Mouse (Mus musculus) MEL-GATA-1-ER (cell line): ENCODE measurements at regions not wholly inside any gene's neighbourhood (a gene's known extent, or its start where the extent isn't known, plus 50 kb on each side); places are given as distances from the start of the nearest gene placed in this dataset.

Experiments used
- DNase-seq: peaks from one replicate; pipeline ENCODE4 v3.0.0-alpha.2; 2012; ENCODE audit warnings: low read depth; ENCODE audit errors: extremely low read depth

- no peak for DNase-seq
Measured at GRCm38 (mm10) chr10:17418227-17418685, 304.8 kb upstream of the Cited2 start.

- DNase-seq = no peak
Measured at GRCm38 (mm10) chr10:17423584-17424278, 299.3 kb upstream of the Cited2 start.

GRCm38 (mm10) chr10:17426197-17426596, 296.8 kb upstream of the Cited2 start:
- DNase-seq = no peak

GRCm38 (mm10) chr10:17427316-17427715, 295.7 kb upstream of the Cited2 start:
- DNase-seq = no peak

- DNase-seq = no peak
Measured at GRCm38 (mm10) chr10:17428315-17428714, 294.7 kb upstream of the Cited2 start.

- no peak for DNase-seq
Measured at GRCm38 (mm10) chr10:17431068-17431467, 291.9 kb upstream of the Cited2 start.

GRCm38 (mm10) chr10:17434098-17434497, 288.9 kb upstream of the Cited2 start:
- DNase-seq = no peak

- DNase-seq = no peak
Measured at GRCm38 (mm10) chr10:17450240-17450639, 272.8 kb upstream of the Cited2 start.

GRCm38 (mm10) chr10:17470880-17471279, 252.1 kb upstream of the Cited2 start:
- no peak for DNase-seq

GRCm38 (mm10) chr10:17472536-17472935, 250.5 kb upstream of the Cited2 start:
- DNase-seq = no peak

- DNase-seq = no peak
Measured at GRCm38 (mm10) chr10:17475976-17476375, 247.0 kb upstream of the Cited2 start.

GRCm38 (mm10) chr10:17476720-17477119, 246.3 kb upstream of the Cited2 start:
- no peak for DNase-seq

- DNase-seq = no peak
Measured at GRCm38 (mm10) chr10:17478761-17479632, 244.0 kb upstream of the Cited2 start.

- DNase-seq = no peak
Measured at GRCm38 (mm10) chr10:17482751-17483150, 240.3 kb upstream of the Cited2 start.

GRCm38 (mm10) chr10:17485049-17485449, 238.0 kb upstream of the Cited2 start:
- peak; percentile 94 for DNase-seq

GRCm38 (mm10) chr10:17485515-17485914, 237.5 kb upstream of the Cited2 start:
- DNase-seq = peak; percentile 90

GRCm38 (mm10) chr10:17486011-17486410, 237.0 kb upstream of the Cited2 start:
- no peak for DNase-seq

- DNase-seq = no peak
Measured at GRCm38 (mm10) chr10:17487460-17487859, 235.6 kb upstream of the Cited2 start.

- no peak for DNase-seq
Measured at GRCm38 (mm10) chr10:17491611-17492305, 231.3 kb upstream of the Cited2 start.

GRCm38 (mm10) chr10:17493137-17493536, 229.9 kb upstream of the Cited2 start:
- DNase-seq = no peak

GRCm38 (mm10) chr10:17496831-17497230, 226.2 kb upstream of the Cited2 start:
- no peak for DNase-seq
